In genomic region chr8:26656310-26657075, GRCm38 (mm10) we compare ENCODE assay signal across 17 mouse cellular contexts.
DNase-seq lines count a peak whose midpoint lies in the region; ATAC-seq and TF ChIP-seq lines count a peak whose summit lies in the region.
"Had no signal": no experiment of that assay in that cellular context is flagged by ENCODE, and none has a peak within 500 bp of the region (broad histone marks: within the 10 kb centered on the region; RNA-seq: fewer than 3 reads in every experiment).

No protein-coding gene starts in this region.

- no peak overlapping the region for H3K4me2 ChIP-seq in lung, embryonic 14.5 days
- H3K4me2 ChIP-seq in intestine, embryonic 15.5 days (replicated peaks), result peak overlapping the region; percentile 34
- no peak overlapping the region for H3K4me2 ChIP-seq in neural tube, embryonic 12.5 days (replicated peaks)
- H3K4me2 ChIP-seq: embryonic facial prominence, embryonic 13.5 days; heart, embryonic 12.5 days had no signal

- no peak overlapping the region for H3K9ac ChIP-seq in lung, embryonic 14.5 days
- H3K9ac ChIP-seq in intestine, embryonic 15.5 days, result no peak overlapping the region
- H3K9ac ChIP-seq in neural tube, embryonic 12.5 days, result no peak overlapping the region
- H3K9ac ChIP-seq: embryonic facial prominence, embryonic 13.5 days; heart, embryonic 12.5 days had no signal

- no peak for ATAC-seq in lung, embryonic 14.5 days (ENCODE audit: insufficient read depth)
- peak; percentile 61 for ATAC-seq in intestine, embryonic 15.5 days
- peak; percentile 29; the same call in 1 of the 2 replicates for ATAC-seq in neural tube, embryonic 12.5 days (ENCODE audit: low FRiP score, low read depth)
- ATAC-seq: forebrain, embryonic 14.5 days had no signal

- TF ChIP-seq CTCF in lung, embryonic 14.5 days (IDR thresholded peaks at IDR 0.05; ENCODE audit: low read depth), result no peak
- peak; percentile 22; the same call in 1 of the 2 replicates for TF ChIP-seq CTCF in small intestine, adult 2 months (IDR thresholded peaks at IDR 0.05; ENCODE audit: extremely low read depth, insufficient read length, insufficient replicate concordance, low read depth, low read length)

- H3K4me3 ChIP-seq in lung, embryonic 14.5 days (ENCODE audit: low read depth, low read length), result no peak overlapping the region
- no peak overlapping the region for H3K4me3 ChIP-seq in intestine, embryonic 15.5 days (replicated peaks)
- H3K4me3 ChIP-seq in neural tube, embryonic 12.5 days, result no peak overlapping the region
- H3K4me3 ChIP-seq in small intestine, adult 2 months (ENCODE audit: low read depth, low read length), result peak overlapping the region; percentile 20; the same call in 1 of the 2 replicates
- H3K4me3 ChIP-seq: embryonic facial prominence, embryonic 13.5 days; gastrocnemius, adult 2 months; heart, embryonic 12.5 days; hindbrain, embryonic 10.5 days had no signal

- no peaks in the 10 kb centered on the region for H3K36me3 ChIP-seq in lung, embryonic 14.5 days (ENCODE audit: insufficient read depth)
- no peaks in the 10 kb centered on the region for H3K36me3 ChIP-seq in intestine, embryonic 15.5 days
- H3K36me3 ChIP-seq in neural tube, embryonic 12.5 days, result no peaks in the 10 kb centered on the region
- H3K36me3 ChIP-seq in small intestine, adult 2 months (ENCODE audit: control insufficient read depth, insufficient read depth, low read length), result no peaks in the 10 kb centered on the region
- H3K36me3 ChIP-seq: embryonic facial prominence, embryonic 13.5 days; heart, embryonic 12.5 days; hindbrain, embryonic 10.5 days had no signal

- no peaks in the 10 kb centered on the region for H3K9me3 ChIP-seq in lung, embryonic 14.5 days (ENCODE audit: low read depth, low read length)
- H3K9me3 ChIP-seq in intestine, embryonic 15.5 days, result no peaks in the 10 kb centered on the region
- H3K9me3 ChIP-seq in neural tube, embryonic 12.5 days, result no peaks in the 10 kb centered on the region
- H3K9me3 ChIP-seq: embryonic facial prominence, embryonic 13.5 days; heart, embryonic 12.5 days; hindbrain, embryonic 10.5 days had no signal

- no peak for TF ChIP-seq POLR2A in small intestine, adult 2 months (IDR thresholded peaks at IDR 0.05; ENCODE audit: low read depth, low read length)

- WGBS in lung, embryonic 14.5 days, result 52% methylated on average over 13 of the region's 13 CpGs
- 31% methylated on average over 13 of the region's 13 CpGs for WGBS in intestine, embryonic 15.5 days
- WGBS in neural tube, embryonic 12.5 days, result 29% methylated on average over 13 of the region's 13 CpGs
- 23% methylated on average over 13 of the region's 13 CpGs for WGBS in small intestine, adult 2 months

- DNase-seq in lung, embryonic 14.5 days, result peak; percentile 15
- no peak for DNase-seq in lung, postnatal 25 days (ENCODE audit: low spot score)
- no peak for DNase-seq in right cerebral cortex, postnatal 36 days (ENCODE audit: low spot score in 2 of 2)
- DNase-seq in layer of hippocampus, postnatal 14 days (ENCODE audit: low spot score in 2 of 2), result no peak
- DNase-seq: adrenal gland, postnatal 25 days; cerebellum, adult 18-20 months; cerebellum, adult 9-11 months; cerebellum, postnatal 36 days; gastrocnemius, adult 2 months; gastrocnemius, postnatal 25 days had no signal

- peaks cover 17% of the 10 kb centered on the region; the same call in 1 of the 2 replicates for H3K27me3 ChIP-seq in lung, embryonic 14.5 days (ENCODE audit: insufficient read depth, low read length)
- H3K27me3 ChIP-seq in intestine, embryonic 15.5 days (replicated peaks), result no peaks in the 10 kb centered on the region
- H3K27me3 ChIP-seq in neural tube, embryonic 12.5 days (replicated peaks), result no peaks in the 10 kb centered on the region
- H3K27me3 ChIP-seq in small intestine, adult 2 months (ENCODE audit: control insufficient read depth, insufficient read depth, low read length), result no peaks in the 10 kb centered on the region
- H3K27me3 ChIP-seq: heart, embryonic 12.5 days had no signal

- no peak overlapping the region for H3K27ac ChIP-seq in lung, embryonic 14.5 days (ENCODE audit: low read depth)
- peak overlapping the region; percentile 39; the same call in 1 of the 2 replicates for H3K27ac ChIP-seq in intestine, embryonic 15.5 days
- no peak overlapping the region for H3K27ac ChIP-seq in neural tube, embryonic 12.5 days
- peak overlapping the region; percentile 28 for H3K27ac ChIP-seq in small intestine, adult 2 months (ENCODE audit: insufficient read depth, low read depth, low read length)
- H3K27ac ChIP-seq: embryonic facial prominence, embryonic 13.5 days; gastrocnemius, adult 2 months; hindbrain, embryonic 10.5 days had no signal

- H3K4me1 ChIP-seq in lung, embryonic 14.5 days (ENCODE audit: insufficient read depth), result no peaks in the 10 kb centered on the region
- peaks cover 6% of the 10 kb centered on the region; the same call in 1 of the 2 replicates for H3K4me1 ChIP-seq in intestine, embryonic 15.5 days (replicated peaks)
- H3K4me1 ChIP-seq in neural tube, embryonic 12.5 days, result peaks cover 12% of the 10 kb centered on the region; the same call in 1 of the 2 replicates
- H3K4me1 ChIP-seq in small intestine, adult 2 months (ENCODE audit: control insufficient read depth, insufficient read depth, insufficient read length, low read length), result peaks cover 13% of the 10 kb centered on the region; the same call in 1 of the 2 replicates
- H3K4me1 ChIP-seq: embryonic facial prominence, embryonic 13.5 days; heart, embryonic 12.5 days had no signal

Comparison
In these comparisons a context has a peak if more than half of its experiments do, and no peak if none do; other contexts are left out.
1. H3K27ac ChIP-seq: peak in intestine, embryonic 15.5 days (single experiment) and small intestine, adult 2 months (single experiment); none in lung, embryonic 14.5 days (single experiment) and neural tube, embryonic 12.5 days (single experiment).